Mouse (Mus musculus) stomach, embryonic 16.5 days (tissue): Measurements from ENCODE around the gene Stat5a. TPM values are rescaled to one million over a fixed set of nuclear protein-coding genes. Genes with fewer than 3 reads are reported as not detected.

Experiments
- ATAC-seq: fragments of 200-750 bp; cut with Nextera tagmentation; 2 replicates; pipeline ENCODE4 v1.8.0; 2017; ENCODE audit warnings: moderate number of reproducible peaks, moderate TSS enrichment; ENCODE audit not compliant: insufficient read depth, low FRiP score
- H3K27ac ChIP-seq: fragments of 300-500 bp; sonication (generic); 2 replicates; pipeline ENCODE4 v1.5.1; 2014; ENCODE audit warnings: low read length
- H3K27me3 ChIP-seq: fragments of 300-500 bp; sonication (generic); 2 replicates; pipeline ENCODE4 v1.6.1; 2014; ENCODE audit warnings: low read length, control low read depth, mixed read lengths; ENCODE audit not compliant: control insufficient read depth, insufficient read depth
- H3K36me3 ChIP-seq: fragments of 300-500 bp; sonication (generic); 2 replicates; pipeline ENCODE4 v1.6.1; 2014; ENCODE audit warnings: low read length; ENCODE audit not compliant: control insufficient read depth, insufficient read depth
- H3K4me1 ChIP-seq: fragments of 300-500 bp; sonication (generic); 2 replicates; pipeline ENCODE4 v1.6.1; 2014; ENCODE audit warnings: low read length, control low read depth, mixed read lengths; ENCODE audit not compliant: control insufficient read depth, insufficient read depth
- H3K4me2 ChIP-seq: fragments of 300-500 bp; sonication (generic); 2 replicates; pipeline ENCODE4 v1.6.1; 2014; ENCODE audit warnings: low read depth, low read length, mixed read lengths
- H3K4me3 ChIP-seq: fragments of 300-500 bp; sonication (generic); replicated peaks from 2 replicates; pipeline ENCODE4 v1.5.1; 2014; ENCODE audit warnings: mild to moderate bottlenecking, low read length
- H3K9ac ChIP-seq: fragments of 300-500 bp; sonication (generic); 2 replicates; pipeline ENCODE4 v1.6.1; 2014; ENCODE audit warnings: low read length
- H3K9me3 ChIP-seq: fragments of 300-500 bp; sonication (generic); replicated peaks from 2 replicates; pipeline ENCODE4 v1.6.1; 2016; ENCODE audit warnings: low read length, control low read depth; ENCODE audit not compliant: control insufficient read depth
- WGBS: fragments of 180-500 bp; shearing (Covaris S2); extraction: QIAGEN DNeasy Blood & Tissue Kit; methylation state at CpG from one replicate; pipeline ENCODE4 v1.1.7; 2014; 5-methylcytosine and 5-hydroxymethylcytosine counted together
- polyA plus RNA-seq: library from polyadenylated mRNA; unstranded; fragments of >200 nt; fragmentation: Nextera tagmentation; extraction: Ambion mirVana; gene quantifications from 2 replicates; pipeline ENCODE4 v1.2.1, GENCODE M21; 2015

Stat5a gene
- polyA plus RNA-seq, 1 experiment from 2014 or later: 12.0 TPM

DNA sequence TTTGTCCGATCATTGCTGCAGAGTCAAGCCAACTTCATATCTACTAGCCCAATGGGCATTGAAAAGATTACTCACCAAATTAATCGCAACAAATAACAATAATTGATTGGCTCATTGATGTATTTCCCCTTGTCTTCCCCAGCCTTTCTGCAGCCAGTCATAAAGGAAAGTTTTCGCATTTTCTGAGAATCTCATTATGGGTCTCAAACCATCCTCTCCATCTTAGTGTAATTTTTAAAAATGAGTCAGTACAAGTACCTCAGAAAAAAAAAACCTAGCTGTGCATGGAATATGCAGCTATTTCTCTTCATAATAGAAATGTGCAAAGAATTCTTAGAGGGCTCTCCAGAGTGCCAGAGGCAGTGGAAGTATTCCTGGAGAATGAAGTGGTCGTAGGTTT, 15.0 kb upstream of the Stat5a start:
- WGBS: 89% methylated on average over 4 of the region's 4 CpGs
- no peak overlapping the region for H3K9ac ChIP-seq
- no peaks in the 10 kb centered on the region for H3K9me3 ChIP-seq
- H3K4me1 ChIP-seq: peaks cover 15% of the 10 kb centered on the region
- H3K27me3 ChIP-seq: no peaks in the 10 kb centered on the region
- H3K27ac ChIP-seq: no peak overlapping the region
- no peak for ATAC-seq
- no peaks in the 10 kb centered on the region for H3K36me3 ChIP-seq
- H3K4me2 ChIP-seq: no peak overlapping the region
- no peak overlapping the region for H3K4me3 ChIP-seq

DNA sequence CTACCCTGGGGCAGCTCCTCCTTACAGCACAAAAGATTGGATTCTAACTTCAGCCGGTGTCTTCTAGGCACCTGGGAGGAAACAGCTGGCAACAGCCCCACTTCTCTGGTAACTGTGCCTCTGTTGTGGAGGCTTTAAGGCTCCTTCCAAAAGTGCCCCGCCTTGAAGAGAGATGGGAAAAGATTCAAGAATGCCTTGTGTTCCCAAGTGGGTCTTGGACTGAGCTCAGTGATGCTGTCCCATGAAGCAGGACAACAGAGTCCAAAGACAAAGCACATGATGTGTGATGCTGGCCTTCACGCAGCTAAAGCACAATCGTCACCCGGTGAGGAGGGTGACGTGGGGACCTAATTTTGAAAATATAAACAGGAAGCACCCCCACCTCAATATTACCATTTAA, 13.4 kb upstream of the Stat5a start:
- 73% methylated on average over 6 of the region's 6 CpGs for WGBS
- H3K9ac ChIP-seq: no peak overlapping the region
- H3K4me3 ChIP-seq: no peak overlapping the region

DNA sequence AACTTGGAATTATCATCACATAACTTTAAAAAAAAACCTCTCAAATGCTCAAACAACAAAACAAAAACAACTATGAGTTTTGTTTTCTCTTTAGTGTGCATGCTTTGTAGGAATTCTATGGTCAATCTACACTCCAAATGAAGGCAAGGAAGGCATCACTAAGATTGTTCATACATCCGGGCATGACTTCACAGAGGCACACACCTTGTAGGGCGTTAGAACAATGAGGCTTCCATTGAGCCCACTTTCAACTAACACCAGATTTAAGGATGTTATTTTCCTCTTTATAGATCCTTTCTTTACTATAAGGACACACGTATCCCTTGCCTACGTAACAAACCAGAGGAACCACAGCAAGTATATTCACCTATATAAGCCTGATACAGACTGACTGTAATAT, 11.6 kb upstream of the Stat5a start:
- Histone ChIP-seq H3K27ac (no peak overlapping the region), H3K4me3 (no peak overlapping the region), H3K4me1 (peaks cover 24% of the 10 kb centered on the region), H3K36me3 (no peaks in the 10 kb centered on the region), H3K9ac (no peak overlapping the region), H3K27me3 (no peaks in the 10 kb centered on the region), H3K9me3 (no peaks in the 10 kb centered on the region), H3K4me2 (no peak overlapping the region)
- no peak for ATAC-seq
- 88% methylated on average over 4 of the region's 4 CpGs for WGBS

More for the DNA sequence above, 13.4 kb upstream of the Stat5a start:
- Histone ChIP-seq H3K36me3 (no peaks in the 10 kb centered on the region), H3K4me2 (no peak overlapping the region), H3K27me3 (no peaks in the 10 kb centered on the region), H3K4me1 (peaks cover 16% of the 10 kb centered on the region), H3K27ac (no peak overlapping the region), H3K9me3 (no peaks in the 10 kb centered on the region)
- no peak for ATAC-seq

DNA sequence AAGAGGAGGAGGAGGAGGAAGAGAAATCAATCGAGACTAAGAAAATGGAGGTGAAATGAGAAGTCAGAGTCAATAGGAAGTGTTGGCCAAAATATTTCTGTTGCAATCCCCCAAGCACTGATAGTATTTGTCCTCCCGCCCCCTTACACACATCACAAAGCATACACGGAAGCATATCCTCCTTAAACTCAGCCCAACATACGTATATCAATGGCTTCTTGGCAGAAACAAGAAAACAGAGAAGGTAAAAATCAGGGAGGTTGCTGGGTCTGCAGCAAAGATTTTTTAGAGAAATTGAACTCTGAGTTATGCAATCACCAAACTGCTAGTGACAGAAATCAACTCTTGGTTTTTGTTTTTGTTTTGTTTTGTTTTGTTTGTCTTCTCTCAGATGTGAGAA, 11.1 kb upstream of the Stat5a start:
- Histone ChIP-seq H3K4me3 (no peak overlapping the region), H3K9me3 (no peaks in the 10 kb centered on the region), H3K4me2 (peak overlapping the region; percentile 78), H3K36me3 (no peaks in the 10 kb centered on the region), H3K27ac (no peak overlapping the region), H3K27me3 (no peaks in the 10 kb centered on the region), H3K9ac (no peak overlapping the region; the same call in 1 of the 2 replicates), H3K4me1 (peaks cover 24% of the 10 kb centered on the region)
- 52% methylated on average over 4 of the region's 4 CpGs for WGBS
- no peak for ATAC-seq

DNA sequence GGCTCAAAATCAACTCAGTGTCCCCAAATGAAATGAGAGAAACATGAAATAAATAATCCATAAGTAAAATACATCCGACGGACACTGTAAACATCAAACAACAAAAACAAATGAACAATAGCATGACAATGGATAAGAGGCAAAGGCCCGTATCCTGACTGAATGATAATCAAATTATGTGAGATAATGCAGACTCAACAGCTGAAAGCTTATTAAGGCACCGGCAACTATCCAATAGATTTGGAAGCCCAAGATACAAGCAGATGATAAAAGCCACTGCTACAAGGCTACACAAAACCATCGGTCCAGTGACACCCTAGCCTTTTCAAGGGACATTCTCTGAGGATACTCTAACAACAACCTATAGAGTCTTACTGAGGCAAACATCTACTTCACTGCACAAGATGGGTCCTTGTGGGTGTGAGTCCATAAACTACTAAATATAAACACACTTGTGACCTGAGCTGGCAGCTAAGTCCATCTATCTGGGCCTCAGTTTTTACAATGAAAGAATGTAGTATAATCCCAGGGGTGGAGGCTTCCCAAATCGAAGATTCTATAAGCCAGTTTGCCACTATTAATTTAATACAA, 10.3 kb upstream of the Stat5a start:
- ATAC-seq: no peak
- WGBS: 61% methylated on average over 6 of the region's 6 CpGs
- H3K36me3 ChIP-seq: no peaks in the 10 kb centered on the region
- no peak overlapping the region for H3K27ac ChIP-seq
- H3K4me3 ChIP-seq: peak overlapping the region; percentile 95
- H3K9ac ChIP-seq: peak overlapping the region; percentile 98
- peaks cover 24% of the 10 kb centered on the region for H3K4me1 ChIP-seq
- no peaks in the 10 kb centered on the region for H3K9me3 ChIP-seq
- peak overlapping the region; percentile 78 for H3K4me2 ChIP-seq
- H3K27me3 ChIP-seq: no peaks in the 10 kb centered on the region

DNA sequence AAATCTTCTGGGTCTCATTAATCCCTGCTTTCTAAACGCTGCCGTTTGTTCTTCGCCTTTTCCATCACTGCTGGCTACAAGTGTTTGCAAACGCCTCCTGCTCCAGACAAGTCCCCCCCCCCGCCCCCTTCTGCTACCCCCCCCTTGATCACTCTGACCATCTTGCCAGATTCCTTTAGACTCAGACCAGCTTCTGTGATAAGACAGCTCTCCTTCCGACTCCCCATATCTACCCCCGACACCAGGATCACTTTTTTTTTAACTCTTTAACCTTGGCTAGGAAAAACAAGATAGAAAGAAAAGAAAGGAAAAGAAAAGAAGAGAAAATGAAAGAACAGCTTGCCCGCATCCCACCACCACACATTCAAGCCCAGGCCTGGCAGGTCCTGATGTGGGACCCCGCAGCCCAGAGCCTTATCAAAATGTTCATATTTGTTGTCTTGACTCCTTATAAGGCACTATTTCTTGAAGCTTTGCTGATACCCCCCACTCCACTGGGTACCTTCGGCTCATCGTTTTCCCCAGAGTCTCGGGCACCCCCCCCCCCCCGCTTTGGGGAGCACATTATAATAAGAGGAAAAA, 9.6 kb upstream of the Stat5a start:
- WGBS: 3% methylated on average over 12 of the region's 13 CpGs
- Histone ChIP-seq H3K27ac (peak overlapping the region; percentile 89; the same call in 1 of the 2 replicates), H3K4me1 (peaks cover 24% of the 10 kb centered on the region), H3K4me3 (peak overlapping the region; percentile 95), H3K9me3 (no peaks in the 10 kb centered on the region), H3K4me2 (peak overlapping the region; percentile 78), H3K36me3 (no peaks in the 10 kb centered on the region), H3K27me3 (no peaks in the 10 kb centered on the region), H3K9ac (peak overlapping the region; percentile 98)
- ATAC-seq: no peak

DNA sequence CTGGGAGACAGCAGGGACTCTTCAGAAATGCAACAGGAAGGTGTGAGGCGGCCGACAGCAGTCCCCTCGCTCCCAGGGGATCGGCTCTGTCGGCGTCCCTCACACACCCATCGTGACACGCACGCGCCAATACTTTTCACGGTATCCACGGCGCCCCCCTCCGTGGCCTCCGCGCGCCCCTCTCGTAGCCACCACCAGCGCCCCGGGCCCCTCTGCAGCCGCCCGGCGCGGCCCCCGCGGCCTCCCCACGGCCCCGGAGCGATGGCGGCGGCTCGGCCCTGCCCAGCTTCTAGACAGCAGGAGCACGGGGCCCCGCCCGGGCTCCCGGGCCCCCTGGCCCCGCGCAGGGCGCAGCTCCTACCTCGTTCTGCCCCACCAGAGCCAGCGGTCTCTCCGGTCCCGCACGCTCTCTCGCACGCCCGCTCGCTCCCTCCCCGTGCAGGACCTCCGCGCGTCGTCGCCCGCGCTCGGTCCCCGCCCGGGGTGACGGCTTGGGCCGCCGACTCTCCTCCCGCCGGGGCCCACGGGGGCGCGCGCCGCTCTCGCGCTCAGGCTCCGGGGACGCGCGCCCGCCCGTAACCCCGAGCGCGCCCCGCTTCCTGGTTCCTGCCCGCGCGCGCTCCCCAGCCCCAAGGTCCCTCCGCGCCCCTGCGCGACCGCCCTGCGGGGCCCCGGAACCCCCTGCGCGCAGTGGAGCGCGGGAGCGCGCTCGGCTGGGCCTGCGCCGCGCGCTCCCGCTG, 8.9 kb upstream of the Stat5a start, which contains the start of gene Stat5b:
Gene Stat5b, minus strand, starts transcription at position 687 of the 740 bp plus-strand sequence.
- ATAC-seq: peak; percentile 87
- peak within 1 kb of the TSS; percentile 95 for H3K4me3 ChIP-seq
- peak within 1 kb of the TSS; percentile 89 for H3K27ac ChIP-seq
- under 1% methylated on average over 87 of the region's 104 CpGs for WGBS
- no peaks in the 10 kb centered on the region for H3K27me3 ChIP-seq
- H3K9me3 ChIP-seq: no peaks in the 10 kb centered on the region
- peak within 1 kb of the TSS; percentile 98 for H3K9ac ChIP-seq
- H3K36me3 ChIP-seq: no peaks in the 10 kb centered on the region
- H3K4me2 ChIP-seq: peak within 1 kb of the TSS; percentile 78
- peaks cover 24% of the 10 kb centered on the region for H3K4me1 ChIP-seq

DNA sequence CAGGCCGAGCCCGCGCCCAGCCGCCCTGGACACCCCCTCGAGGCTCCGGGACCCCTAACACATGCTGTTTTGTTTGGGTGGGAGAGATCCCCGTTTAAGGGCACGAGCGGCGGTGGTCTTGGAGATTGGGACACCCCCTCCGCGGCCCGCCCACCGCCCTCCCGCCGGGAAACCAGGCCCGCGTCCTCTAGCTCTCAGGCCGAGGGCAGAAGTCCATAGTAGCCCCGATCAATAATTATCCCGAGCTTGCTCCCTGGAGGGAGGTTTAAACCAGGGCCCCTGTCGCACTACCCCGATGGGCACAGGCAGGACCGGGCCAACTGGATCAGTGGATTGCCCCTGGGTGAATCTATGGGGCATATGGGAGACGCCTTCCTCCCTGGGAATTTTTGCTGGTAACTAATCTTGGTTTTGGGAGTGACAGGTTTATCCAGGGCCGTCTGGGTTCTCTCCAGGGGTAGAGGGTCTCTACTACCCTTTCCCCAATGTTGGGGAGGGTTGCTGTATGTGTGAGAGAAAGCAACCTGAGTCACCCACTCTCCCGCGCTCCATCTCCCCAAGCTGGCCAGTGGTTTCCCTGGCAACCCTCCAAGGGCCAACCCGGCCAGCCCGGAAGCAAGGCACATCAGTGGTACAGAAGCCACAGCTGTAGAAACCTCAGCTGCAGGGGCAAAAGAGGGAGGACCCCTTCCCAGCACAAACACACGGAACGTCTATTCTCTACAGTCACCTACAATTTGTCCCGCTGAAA, 8.2 kb upstream of the Stat5a start:
- Histone ChIP-seq H3K9me3 (no peaks in the 10 kb centered on the region), H3K27ac (peak overlapping the region; percentile 89), H3K4me1 (peaks cover 21% of the 10 kb centered on the region), H3K27me3 (no peaks in the 10 kb centered on the region), H3K9ac (peak overlapping the region; percentile 98), H3K4me2 (peak overlapping the region; percentile 78), H3K4me3 (peak overlapping the region; percentile 95), H3K36me3 (no peaks in the 10 kb centered on the region)
- peak; percentile 34; the same call in 1 of the 2 replicates for ATAC-seq
- WGBS: 3% methylated on average over 33 of the region's 33 CpGs
